Mouse (Mus musculus): ENCODE measurements at regions not wholly inside any gene's neighbourhood (a gene's known extent, or its start where the extent isn't known, plus 50 kb on each side); places are given as distances from the start of the nearest gene placed in this dataset.

DNA sequence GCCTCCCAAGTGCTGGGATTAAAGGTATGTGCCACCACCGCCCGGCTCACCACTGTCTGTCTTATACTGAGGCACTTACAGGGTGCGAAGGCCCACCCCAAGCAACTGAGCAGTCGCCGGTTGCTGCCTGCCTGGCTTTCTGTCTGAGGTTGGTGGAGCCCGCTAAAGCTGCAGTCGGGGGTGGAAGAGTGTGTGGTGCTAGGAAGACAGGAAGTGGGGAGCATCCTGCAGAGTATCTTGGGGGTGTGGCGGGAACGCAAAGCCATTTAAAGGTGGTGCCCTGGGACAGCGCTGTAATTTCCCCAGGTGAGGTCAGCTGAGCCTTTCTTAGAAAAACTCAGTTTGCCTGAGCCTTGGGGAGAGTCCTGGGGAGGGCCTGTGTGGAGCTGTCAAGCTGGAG lies 89.3 kb downstream of the Gadd45g start:
- DNase-seq = peak; percentile 35 to 64

- no peak for DNase-seq
Measured at GRCm38 (mm10) chr13:51936441-51936840, 90.0 kb downstream of the Gadd45g start.

DNA sequence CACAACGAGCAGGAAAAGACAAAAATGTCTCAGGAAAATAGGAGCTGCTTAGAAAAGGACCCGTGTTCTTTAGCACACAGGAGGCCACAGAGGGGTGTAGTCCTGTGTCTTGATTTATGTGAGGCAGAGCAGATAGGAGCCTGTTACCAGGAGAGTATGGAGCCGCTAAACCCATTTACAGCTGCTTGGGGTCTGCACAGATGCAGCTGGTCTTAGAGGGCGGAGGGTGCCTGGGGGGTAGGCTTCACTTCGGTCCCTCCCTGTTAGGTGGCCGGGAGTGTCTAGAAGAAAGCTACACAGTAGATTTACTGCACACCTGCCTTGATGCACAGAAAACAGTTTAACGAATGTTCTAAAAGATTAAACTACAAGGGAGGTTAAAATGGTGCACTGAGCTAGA lies 91.4 kb downstream of the Gadd45g start:
- peak; percentile 8 to 48 for DNase-seq

DNA sequence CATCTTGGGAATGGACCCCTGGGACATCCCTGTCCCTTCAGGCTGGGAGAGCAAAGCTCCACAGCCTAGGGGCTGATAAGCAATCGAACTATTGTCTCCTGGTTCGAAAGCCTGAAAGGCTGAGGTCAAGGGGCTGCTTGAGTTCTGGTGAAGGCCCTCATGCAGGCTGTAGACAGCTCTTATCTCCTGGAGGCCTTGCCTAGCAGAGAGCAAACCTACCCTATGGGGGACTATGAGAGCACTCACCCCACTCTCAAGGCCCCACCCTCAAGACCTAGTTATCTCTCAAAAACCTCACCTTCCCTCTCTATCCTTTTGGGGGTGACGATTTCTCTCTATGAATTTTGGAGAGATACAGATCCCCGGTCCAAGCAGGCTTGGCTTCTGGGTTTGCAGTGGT lies 92.8 kb downstream of the Gadd45g start:
- no peak for DNase-seq

GRCm38 (mm10) chr13:51939715-51940114 lies 93.2 kb downstream of the Gadd45g start:
- no peak for DNase-seq

GRCm38 (mm10) chr13:51946171-51946570 lies 99.7 kb downstream of the Gadd45g start:
- no peak for DNase-seq

GRCm38 (mm10) chr13:51948896-51949295 lies 102.4 kb downstream of the Gadd45g start:
- no peak for DNase-seq

DNA sequence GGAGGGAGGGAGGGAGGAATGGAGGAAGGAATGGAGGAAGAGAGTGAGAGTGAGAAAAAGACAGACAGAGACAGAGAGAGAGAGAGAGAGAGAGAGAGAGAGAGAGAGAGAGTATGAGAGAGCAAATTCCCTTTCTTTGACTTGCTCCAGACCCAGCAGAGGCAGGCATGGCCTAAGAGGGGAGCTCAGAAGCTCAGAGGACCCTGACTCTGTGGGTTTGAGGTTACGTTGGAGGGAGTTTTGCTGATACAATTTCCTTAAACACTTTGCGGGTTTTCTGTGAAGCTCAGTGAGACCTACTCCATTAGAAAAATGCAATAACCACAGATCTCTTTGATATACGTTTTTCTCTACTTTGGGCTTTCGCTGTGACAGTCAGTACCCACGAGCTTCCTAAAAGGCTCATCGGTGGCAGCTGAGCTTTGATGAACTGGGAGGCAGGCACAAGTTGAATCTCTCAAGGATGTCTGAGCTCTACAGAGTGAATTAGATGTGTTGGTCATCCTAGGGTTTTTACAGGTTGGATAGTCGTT lies 105.1 kb downstream of the Gadd45g start:
- DNase-seq = no peak

- no peak for DNase-seq
Measured at GRCm38 (mm10) chr13:51953084-51953483, 106.6 kb downstream of the Gadd45g start.

- DNase-seq = no peak
Measured at GRCm38 (mm10) chr13:51953569-51953968, 107.1 kb downstream of the Gadd45g start.

- no peak for DNase-seq
Measured at GRCm38 (mm10) chr13:51957101-51957500, 110.6 kb downstream of the Gadd45g start.

GRCm38 (mm10) chr13:51959591-51959990 lies 113.1 kb downstream of the Gadd45g start:
- peak in 1 of 2 experiments; percentile 39 for DNase-seq

DNA sequence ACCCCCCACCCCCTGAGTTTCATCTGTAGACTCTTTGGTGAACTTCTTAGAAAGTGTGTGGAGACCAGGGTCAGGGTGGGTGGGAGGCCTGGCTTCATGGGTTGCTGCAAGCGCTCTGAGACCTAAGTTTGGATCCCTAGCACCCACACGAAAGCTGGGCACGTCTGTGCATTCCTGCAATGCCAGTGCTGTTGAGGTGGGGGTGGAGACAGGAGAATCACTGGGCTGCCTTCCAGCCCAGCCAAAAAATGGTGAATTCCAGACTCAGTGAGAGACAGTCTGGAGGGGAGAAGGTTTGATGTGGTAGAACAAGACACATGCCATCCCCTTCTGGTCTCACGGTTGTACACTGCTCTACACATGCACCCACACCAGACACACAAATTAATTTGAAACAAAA lies 113.8 kb downstream of the Gadd45g start:
- DNase-seq = no peak

GRCm38 (mm10) chr13:51962191-51962611 lies 115.7 kb downstream of the Gadd45g start:
- no peak for DNase-seq

DNA sequence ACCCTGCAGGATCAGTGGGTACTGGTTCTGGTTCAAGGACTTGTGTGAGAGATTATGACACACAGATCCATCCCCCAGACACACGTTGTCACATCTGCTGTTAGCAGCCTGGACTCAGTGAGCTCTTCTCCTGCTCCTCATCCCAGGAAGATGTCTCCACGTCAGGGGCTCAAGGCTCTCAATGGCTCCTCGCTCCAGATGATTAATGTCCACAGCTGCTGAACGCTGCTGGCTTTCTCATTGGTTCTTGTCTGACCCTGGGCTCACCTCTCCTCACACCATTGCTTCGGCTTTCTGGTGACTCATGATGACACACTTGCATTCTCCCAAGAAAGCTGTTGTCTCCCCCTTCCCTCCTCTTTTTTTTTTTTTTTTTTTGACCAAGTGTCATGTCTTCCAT lies 116.2 kb downstream of the Gadd45g start:
- no peak for DNase-seq

- peak in 1 of 2 experiments; percentile 21 for DNase-seq
Measured at GRCm38 (mm10) chr13:51963966-51964365, 117.5 kb downstream of the Gadd45g start.

GRCm38 (mm10) chr13:51964416-51964815 lies 117.9 kb downstream of the Gadd45g start:
- peak; percentile 55 for DNase-seq

DNA sequence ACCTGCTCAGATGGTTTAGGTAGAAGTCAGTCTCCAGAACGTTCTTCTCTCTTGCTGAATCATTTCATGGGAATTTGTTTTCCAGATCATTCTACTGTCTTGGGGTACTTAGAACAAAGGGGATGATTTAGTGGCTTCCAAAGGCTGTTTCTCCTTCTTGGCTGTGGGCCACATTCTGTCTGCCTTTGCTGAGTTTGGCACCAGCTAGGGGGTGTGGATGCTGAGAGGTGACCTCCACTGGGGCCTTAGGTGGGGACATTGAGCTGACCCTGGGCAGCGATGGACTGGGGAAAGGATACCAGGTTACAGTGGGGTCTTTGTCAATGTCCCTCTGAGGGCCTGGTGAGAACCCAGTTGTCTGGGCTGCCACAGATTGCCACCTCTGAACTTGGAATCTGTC lies 118.4 kb downstream of the Gadd45g start:
- DNase-seq = no peak

DNA sequence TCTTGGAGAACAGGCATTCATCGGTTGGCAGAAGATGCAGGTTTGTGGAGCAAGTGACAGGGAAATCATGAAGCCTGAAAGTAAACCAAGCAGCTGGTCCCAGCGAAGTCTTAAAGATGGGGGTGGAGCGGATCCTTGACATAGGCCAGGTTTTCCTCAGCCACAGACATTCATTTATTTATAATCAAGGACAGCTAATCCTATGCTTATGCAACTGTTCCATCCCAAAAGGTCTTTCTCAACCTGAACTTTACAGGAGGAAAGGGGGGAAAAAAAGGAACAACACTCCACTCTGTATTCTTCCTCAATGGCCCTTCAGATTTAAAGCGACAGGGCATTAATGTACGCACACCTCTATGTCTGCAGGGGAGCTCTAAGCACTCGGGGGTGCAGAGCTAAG lies 121.6 kb downstream of the Gadd45g start:
- DNase-seq = no peak

GRCm38 (mm10) chr13:51968796-51969195 lies 122.3 kb downstream of the Gadd45g start:
- no peak for DNase-seq

DNA sequence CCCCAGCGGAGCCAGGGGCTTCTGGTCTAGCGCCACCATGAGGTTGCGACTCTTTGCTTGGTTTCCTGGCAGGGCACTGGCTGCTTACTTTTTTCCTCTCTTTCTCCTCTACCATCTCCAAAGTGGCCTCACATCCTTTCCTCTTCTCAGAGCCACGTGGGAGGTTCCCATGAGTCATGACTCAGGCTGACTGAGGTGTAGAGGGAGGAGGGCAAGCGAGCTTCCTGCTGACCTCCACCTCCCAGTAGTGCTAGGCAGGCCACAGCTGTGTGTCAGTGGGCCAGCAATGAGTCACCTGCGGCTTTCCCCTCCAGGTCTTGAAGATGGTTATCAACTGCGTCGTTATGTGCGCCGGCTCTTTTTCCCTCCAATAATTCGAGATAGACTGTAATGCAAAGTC lies 123.6 kb downstream of the Gadd45g start:
- DNase-seq = peak in 1 of 2 experiments; percentile 31

- DNase-seq = no peak
Measured at GRCm38 (mm10) chr13:51972656-51973310, 126.3 kb downstream of the Gadd45g start.

DNA sequence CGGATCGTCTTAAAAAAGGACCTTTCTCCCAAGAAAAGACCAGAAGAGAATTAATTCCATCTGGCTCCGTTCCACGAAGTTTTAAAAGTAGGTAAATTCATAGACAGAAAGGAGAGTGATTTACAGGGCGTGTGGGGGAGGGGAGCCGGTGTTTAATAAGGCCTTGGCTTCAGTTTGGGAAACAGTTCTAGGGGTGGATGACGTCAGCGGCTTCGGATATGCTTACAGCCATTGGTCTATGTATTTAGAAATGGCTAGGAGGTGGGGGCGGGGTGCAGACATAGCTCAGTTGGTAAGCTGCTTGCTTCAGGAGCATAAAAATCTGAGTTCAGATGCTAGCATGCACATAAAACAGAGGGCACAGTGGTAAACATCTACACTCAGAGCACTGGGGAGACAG lies 127.0 kb downstream of the Gadd45g start:
- no peak for DNase-seq

- DNase-seq = no peak
Measured at GRCm38 (mm10) chr13:51974101-51974500, 127.6 kb downstream of the Gadd45g start.

- DNase-seq = no peak
Measured at GRCm38 (mm10) chr13:51975330-51975729, 128.9 kb downstream of the Gadd45g start.

Data from thymus, postnatal 36 days (tissue).